Mouse (Mus musculus) heart, postnatal 10 days (tissue): ENCODE data around the gene Vps35l. TPM values are rescaled to one million over a fixed set of nuclear protein-coding genes. Genes with fewer than 3 reads are reported as not detected.
A peak's percentile ranks its signal among the peaks of the same experiment; 100 is the strongest.

Experiments used
- DNase-seq, 2 experiments: peaks; one replicate each; pipeline ENCODE4 v3.0.0; 2021
- intact Hi-C: fragments of 180-260 bp; cut with DNase I; formaldehyde crosslinking; loops from one replicate; pipeline ENCODE4 v1.15.1; 2025
- total RNA-seq, 2 experiments: library from RNA; stranded (reverse); gene quantifications; 2 replicates each; pipeline ENCODE4 v1.2.3; 2021

The Vps35l gene
- total RNA-seq, result 10 to 100 TPM; 29.6 to 33.3 TPM

DNA sequence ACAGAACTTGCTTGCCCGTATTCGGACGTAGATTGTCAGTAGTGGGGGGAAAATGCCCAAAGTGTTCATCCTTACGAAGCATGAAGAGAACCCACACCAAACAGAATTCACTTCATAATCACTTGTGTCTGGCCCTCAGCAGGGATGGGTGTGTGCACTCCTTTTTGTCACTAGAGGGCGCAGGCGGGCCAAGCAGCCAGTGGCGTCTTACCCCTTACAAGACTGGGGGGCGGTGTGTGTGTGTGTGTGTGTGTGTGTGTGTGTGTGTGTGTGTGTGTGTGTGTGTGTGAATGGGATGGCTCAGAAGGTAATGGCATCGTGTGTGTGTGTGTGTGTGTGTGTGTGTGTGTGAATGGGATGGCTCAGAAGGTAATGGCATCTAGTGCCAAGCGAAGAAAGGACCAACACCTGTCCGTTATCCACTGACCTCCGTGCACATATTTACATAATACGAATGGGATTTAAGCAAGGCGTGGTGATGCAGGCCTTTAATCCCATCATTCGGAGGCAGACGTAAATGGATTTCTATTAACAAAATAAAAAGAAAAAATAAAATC lies at the start of gene Vps35l:
TSS of gene Vps35l (plus strand) at position 252 of the 557 bp plus-strand sequence.
- intact Hi-C loops, result loop anchor here (1.0 kb wide), 1 partner anchor 256 kb away; no protein-coding TSS in a partner anchor
- DNase-seq, result peak; percentile 80 to 87

DNA sequence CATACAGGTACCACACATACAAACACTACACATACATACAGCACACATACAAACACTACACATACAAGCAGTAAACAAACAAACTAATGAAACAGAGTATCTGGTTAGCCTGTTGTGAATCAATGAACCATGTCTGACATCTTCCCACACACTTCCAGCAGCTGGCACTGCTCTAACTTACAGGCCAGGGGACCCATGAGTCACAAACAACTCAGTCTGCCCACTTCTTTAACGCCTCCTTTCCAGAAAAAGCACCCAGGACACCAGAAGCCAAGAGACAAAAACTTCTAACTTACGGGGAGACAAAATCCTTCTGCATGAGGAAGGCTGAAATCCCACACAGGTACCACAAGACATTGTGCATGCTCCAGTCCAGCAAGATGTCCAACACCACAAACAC lies 48.7 kb upstream of the Vps35l start:
- no peak for DNase-seq
- intact Hi-C loops, result no loop called here

DNA sequence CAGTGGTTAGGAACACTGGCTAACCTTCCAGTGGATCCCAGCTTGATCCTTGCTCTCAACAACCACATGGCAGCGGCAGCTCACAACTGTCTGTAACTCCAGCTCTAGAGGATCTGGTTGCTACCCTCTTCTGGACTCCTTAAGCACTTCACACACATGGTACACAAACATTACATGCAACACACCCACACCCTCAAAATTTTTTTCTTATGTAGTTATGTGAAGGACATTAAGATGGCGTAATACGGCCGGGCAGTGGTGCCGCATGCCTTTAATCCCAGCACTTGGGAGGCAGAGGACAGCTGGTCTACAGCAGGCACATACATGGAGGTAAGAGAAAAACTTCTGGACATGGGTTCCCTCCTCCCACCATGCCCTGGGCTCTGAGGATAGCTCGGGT lies 43.9 kb upstream of the Vps35l start:
- intact Hi-C loops, result no loop called here
- DNase-seq, result no peak

DNA sequence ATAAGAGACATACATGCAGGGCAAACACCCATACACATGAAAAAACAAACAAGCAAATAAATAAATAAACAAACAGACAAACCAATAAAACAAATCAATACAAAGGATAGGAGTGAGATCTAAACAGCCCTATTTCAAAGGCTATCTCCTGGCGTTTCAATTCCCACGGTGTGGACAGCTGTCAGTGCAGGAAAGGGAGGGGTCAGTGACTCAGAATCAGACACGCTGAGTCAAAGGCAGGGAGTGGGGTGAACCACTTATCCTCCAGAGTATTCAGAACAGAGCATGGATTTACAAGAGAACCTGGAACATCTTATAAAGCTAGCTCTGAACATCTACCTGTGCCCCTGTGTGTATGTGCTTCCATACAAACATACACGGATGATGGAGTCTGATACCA lies 42.9 kb upstream of the Vps35l start:
- intact Hi-C loops, result no loop called here
- DNase-seq, result no peak

DNA sequence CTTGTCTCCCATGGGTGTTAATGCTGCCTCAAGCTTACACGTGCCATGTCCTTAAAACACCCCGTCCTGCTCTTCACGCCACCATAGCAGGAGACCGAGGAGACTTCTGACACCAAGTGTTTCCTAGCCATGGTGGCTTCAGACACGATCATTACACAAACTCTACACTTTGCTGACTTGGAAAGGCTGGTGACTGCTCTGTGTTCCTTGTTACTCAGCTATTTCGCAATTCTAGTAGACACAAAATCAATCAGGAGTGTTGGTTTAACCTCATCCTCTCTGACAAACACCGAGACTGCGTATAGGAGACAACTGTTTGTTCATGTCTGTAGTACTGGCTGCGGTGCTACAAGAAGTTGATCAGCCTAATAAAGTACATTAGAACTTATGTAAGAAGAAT lies 41.1 kb upstream of the Vps35l start:
- intact Hi-C loops, result no loop called here
- DNase-seq, result no peak

DNA sequence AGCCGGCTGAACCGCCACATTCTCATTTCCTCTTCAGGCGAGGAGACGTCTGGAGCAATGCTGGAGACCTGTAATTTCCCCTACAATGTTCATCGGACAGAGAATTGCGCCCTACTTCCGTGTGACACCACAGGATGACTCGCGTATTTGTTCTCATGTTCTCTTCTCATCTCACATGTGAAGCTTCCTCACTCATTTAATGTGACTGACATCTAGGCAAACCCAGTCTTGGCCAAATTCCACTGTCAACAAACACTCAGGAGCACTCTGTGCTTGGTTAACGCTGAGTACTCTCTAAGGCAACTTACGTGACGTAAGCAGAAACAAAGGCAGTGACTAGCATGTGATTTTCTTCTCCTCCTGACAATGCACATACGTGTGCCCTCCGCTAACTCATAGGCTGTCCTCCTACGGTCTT lies 36.9 kb upstream of the Vps35l start:
- intact Hi-C loops, result no loop called here
- no peak for DNase-seq

DNA sequence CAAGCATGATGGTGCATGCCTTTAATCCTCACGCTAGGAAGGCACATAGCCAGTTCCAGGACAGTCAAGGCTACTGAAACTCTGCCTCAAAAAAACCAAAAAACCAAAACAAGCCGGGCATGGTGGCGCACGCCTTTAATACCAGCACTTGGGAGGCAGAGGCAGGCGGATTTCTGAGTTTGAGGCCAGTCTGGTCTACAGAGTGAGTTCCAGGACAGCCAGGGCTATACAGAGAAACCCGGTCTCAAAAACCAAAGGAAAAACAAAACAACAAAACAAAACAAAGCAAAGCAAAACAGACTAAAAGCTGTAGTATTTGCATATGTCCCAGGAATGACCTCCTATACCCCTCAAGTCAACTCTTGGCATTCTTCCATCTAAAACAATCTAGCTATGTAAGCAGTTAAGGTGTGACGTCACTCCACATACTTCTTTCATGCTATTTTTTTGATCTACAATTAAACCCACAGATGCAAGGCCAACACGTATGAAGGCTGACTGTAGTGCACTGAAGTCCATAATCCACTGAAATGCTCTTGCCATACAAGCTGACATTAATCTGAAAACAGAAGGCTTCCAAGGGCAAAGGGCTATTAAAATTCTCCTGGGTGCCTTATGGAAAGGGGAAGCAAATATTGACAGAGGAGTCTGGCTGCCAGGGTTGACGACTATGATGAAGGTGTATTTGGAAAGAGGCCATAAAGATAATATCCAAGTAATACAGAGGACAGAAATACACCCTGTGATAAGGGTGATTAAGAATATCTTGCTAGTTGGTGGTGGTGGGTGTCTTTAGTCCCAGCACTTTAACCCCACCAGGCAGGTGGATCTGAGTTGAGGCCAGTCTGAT lies 35.8 kb upstream of the Vps35l start:
- intact Hi-C loops, result no loop called here
- DNase-seq, result no peak

DNA sequence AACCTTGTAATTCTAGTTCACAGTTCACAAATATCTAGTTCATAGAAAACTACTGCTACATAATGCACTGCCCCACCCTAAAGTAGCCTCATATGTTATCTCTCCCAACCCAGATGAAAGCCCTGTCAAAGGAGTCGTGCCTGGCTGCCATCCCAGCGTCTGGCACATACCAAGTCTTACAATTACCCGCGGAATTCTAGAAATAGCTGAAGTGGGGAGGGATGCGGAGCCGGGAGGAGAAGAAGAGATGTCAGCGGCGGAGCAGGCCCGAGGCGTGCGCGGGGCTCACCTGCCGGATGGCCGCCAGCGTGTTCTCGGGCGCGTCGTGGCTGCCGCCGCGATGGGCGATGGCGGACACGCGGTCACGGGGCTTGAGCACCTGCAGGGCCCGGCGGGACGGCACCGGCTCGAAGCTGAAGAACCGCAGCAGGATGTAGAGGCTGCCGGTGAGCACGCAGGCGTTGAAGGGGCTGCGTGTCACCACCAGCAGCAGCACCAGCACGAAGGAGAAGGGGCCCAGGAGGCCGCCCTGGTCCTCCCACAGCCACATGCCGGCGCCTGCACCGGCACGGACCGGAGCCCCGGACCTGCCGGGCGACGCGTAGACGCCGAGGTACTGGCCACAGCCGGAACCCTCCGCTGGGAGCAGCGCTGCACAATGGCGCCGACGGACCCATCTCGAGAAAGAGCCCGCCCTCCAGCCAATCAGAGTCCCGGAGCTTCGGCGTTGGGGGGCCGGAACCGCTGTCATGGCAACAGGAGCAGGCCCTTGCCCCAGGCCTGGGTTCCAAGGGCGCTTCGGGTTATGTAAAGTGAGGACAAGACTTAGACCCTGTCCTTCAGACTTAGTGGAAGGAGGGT lies 34.7 kb upstream of the Vps35l start, which contains the start of gene Gde1:
TSS of gene Gde1 (minus strand) at position 678 of the 861 bp plus-strand sequence.
- DNase-seq, result peak; percentile 92 to 93
- intact Hi-C loops, result no loop called here

DNA sequence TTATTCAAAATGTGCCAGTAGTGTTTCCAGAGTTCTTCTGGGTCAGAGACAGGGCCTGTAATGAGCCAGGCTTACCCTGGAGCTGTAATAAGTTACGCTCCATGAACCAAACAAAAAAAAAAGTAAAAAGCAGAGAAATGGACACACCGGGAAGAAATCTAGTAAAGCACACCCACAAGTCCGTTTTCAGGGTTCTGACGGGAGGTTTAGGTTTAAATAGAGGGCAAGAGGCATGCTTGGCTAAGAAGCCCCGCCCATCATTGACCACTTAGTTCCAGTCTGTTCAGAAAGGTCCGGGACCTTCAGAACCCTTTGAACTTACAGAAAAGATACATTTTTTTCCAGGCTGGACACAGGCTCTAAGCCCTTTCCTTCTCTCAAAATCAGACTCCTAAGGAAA lies 34.0 kb upstream of the Vps35l start:
- no peak for DNase-seq
- intact Hi-C loops, result no loop called here

DNA sequence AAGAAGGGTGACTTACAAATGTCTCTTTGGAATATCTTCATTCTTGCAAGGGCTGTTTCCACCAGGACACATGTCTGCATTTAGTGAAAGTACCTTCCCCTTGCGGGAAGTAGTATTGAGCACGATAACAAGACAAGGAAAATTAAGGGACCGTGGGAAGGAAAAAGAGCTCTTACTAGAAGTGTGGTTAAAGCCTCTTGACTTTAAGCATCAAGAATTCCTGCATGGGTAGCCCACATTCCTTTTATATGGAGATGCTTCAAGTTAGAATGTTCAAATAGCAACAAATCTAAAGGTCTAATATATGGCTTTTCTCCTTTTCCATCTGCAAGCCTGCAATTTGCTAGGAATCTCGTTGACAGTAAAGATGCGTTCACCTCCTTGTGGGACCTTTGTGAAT lies 33.5 kb upstream of the Vps35l start:
- no peak for DNase-seq
- intact Hi-C loops, result no loop called here

DNA sequence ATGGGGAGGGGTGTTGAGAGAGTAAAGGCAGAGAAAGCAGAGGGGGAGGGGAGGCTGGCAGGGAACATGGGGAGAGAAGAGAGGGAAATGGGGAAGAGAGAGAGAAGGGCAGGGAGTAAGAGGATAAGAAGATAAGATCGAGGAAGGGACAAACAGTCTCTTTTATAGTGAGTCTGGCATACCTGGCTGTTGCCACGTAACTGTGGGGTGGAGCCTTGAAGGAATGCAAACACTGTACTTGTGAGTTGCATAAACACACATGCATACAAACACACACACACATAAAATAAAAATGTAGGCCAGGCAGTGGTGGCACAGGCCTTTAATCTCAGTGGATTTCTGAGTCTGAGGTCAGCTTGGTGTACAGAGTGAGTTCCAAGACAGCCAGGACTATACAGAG lies 32.8 kb upstream of the Vps35l start:
- intact Hi-C loops, result no loop called here
- no peak for DNase-seq

DNA sequence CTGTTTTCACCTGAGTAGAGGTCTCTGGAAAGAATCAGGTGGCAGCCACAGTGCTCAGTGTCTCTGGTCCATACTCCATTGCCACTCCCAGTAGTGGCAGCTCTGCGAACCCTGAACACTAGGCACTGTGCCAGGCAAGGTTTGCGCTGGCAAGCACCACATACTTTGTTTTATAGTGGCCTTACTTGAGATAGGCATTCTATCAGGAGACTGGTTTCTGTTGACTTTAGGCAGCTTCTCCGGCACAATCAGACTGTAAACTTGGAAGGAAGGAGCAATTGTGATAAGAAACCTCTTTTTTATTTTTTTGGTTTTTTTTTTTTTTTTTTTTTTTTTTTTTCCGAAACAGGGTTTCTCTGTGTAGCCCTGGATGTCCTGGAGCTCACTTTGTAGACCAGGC lies 32.0 kb upstream of the Vps35l start:
- intact Hi-C loops, result no loop called here

DNA sequence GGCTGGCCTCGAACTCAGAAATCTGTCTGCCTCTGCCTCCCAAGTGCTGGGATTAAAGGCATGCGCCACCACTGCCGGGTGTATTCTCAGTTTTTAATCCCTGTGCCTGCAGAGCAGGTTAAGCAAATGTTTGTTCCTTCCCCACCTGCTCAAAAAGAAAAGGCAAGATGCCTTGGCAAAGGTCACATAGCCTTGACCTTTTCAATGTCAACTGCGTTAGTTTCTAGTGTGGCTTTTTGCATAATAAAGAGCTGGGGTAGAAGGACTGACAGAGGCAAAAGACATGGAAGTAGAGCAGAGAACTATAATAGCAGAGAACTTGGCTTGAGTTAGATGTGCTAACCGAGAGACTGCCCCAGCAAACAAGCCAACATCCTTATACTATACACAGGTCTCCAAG lies 29.2 kb upstream of the Vps35l start:
- intact Hi-C loops, result no loop called here
- DNase-seq, result no peak

More for the DNA sequence above, 32.0 kb upstream of the Vps35l start:
- DNase-seq, result no peak

DNA sequence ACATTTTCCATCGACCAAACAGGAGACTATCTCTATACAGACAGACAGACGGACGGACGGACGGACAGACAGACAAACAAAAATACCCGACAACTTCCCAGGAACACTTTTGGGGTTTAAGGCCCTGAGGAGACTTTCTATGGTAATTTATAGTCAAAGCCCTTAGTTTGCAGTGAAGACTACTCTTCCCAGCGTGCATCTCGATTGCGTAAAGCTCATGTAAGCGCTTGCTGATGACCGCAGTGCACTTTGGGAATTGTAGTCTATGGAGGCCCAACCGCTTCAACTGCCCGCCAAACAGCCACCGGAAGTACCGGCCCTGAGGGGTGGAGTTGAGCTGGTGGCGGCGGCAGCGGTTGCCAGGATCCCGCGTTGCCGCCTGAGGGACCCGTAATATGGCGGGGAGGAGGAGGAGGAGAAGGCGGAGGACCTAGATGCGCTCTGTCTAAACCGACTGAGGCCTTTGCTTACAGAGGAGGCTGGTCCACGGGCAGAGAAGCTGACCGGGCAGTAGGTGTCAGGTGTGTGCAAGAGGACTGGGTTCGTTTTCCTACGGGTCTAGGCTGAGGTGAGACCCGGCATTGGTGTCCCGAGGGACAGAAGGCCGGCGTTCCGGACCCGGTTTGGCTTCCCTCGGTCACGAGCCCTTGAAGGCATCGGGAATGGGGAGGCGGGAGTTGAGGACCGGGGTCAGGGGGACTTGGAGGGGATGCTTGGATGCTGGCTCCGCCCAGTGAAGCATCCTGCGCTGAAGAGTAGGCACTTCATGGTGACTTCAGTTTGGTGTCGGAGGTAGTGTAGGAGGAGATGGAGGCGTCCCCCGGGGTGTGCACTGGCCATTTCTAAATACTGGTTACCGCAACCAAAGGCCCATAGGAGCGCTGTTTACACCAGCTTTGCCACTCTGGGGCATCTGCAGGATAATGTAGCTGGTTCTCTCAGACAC lies 27.5 kb upstream of the Vps35l start, which contains the start of gene Ccp110:
TSS of gene Ccp110 (plus strand) at position 325 of the 946 bp plus-strand sequence.
- DNase-seq, result peak; percentile 96 to 97
- intact Hi-C loops, result no loop called here

DNA sequence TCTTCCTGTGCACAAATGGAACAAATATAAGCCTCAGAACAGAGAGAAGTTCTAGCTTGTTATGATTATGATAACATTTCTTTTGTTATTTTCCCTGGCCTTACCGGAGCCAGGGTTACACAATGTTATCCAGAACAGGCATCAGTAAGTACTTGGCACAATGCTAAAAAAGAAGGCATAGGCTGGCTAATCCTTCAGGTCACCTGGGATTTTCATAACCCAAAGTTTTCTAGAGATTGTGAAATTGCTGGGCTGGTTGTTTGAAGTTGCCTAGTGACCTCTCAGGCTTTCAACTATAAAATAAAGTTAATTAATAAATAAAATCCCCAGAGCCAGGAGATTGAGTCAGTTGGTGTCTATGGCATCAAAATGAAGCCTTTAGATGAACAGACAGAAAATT lies 25.2 kb upstream of the Vps35l start:
- intact Hi-C loops, result no loop called here

DNA sequence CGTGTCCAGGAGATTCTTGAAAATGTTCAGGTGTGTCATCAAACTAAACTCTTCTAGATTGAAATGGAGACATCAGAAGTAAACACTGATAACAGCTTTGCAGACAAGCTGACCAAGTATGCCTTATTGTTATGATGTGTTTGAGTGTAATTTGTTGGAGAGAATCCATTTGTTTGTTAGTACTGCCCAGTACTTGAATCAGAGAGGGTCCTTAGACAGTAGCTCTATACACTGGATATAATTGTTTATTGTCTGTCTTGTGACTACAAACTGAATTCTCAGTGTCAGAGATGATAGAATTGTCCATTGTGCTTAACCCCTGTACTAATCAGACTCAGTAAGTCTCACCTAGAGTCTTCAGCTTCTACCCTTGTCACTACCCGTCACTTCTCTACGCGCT lies 22.0 kb upstream of the Vps35l start:
- intact Hi-C loops, result no loop called here
- no peak for DNase-seq

More for the DNA sequence above, 25.2 kb upstream of the Vps35l start:
- DNase-seq, result no peak

DNA sequence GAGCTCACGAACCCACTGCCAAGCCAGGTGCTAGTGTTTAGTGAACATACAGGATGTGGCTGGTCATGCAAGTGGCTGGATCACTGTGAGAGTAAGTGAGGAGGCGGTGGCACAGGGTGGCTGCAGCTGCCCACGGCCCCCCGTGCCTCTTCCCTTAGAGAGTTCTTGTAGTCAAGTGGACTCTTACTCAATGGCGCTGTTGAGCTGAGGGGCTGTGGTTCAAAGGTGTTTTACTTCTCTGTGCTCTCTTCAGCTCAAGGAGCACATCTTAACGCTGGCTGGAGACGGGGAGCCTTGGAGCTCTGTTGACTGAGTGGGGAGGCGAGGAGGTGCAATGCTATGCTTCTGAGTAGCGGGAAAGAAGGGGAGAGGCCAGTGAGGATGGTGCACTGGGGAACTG lies 16.1 kb upstream of the Vps35l start:
- DNase-seq, result no peak

DNA sequence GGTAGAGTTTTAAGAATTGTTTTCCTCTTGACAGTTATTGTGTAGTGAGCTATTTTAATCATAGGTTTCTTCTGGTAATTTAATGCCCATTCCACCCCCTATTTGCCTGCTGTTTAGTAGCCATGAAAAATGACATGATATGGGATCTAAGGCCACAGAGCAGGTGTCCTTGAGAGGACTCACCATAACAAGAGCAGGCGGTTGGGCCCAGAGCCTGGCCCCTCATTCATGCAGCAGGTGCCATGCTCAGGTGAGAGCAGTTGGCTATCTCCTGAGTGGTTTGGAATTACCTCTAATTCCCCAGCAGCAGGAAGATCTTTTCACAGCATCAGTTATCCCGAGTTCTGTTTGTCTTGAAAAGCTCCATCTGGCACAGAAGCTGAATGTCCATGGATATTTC lies 14.6 kb upstream of the Vps35l start:
- intact Hi-C loops, result no loop called here
- no peak for DNase-seq

More for the DNA sequence above, 16.1 kb upstream of the Vps35l start:
- intact Hi-C loops, result no loop called here

DNA sequence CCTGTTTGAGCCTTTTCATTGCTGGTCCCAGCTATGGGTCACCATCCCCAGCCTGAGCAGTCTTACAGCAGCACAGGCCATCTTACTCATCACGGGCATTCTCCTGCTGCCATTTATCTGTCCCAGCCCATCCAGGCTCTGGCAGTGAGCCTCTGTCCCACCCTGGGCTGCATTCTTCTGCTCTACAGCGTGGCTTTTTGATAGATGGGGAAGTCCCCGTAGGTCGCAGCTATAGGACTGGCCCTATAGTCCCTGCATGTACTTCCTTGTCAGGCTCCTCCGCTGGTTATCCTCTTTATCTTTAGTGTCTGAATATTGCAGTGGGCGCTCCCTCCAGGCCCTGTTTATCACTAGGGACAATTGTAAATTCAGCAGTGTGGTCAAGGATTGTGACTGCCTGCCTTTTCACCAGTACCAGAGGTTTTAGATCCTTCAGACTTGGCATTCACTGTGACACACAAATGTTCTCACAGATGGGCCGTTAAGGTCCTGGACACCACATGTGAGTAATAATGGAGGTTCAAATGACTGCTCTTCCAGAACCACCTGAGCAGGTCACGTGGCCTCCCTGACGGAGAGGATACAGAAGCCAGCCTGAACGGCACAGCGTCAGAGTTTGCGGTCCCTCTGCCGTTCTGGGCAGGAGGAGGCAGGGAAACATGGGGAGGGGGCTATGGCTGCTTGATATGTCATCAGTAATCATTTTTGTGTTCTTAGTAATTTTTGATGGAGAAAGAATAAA lies 11.0 kb upstream of the Vps35l start:
- intact Hi-C loops, result no loop called here
- DNase-seq, result no peak
